Mouse (Mus musculus) left cerebral cortex, adult 2 months (tissue): ENCODE data around the gene Olfr465-ps1. TPM values are rescaled to one million over a fixed set of nuclear protein-coding genes. Genes with fewer than 3 reads are reported as not detected.
A peak's percentile ranks its signal among the peaks of the same experiment; 100 is the strongest.

Experiments
- DNase-seq, 2 experiments: peaks; one replicate each; pipeline ENCODE4 v3.0.0; 2021 to 2022; ENCODE audit warnings: low spot score in 2 of 2, mixed read lengths in 1 of 2; ENCODE audit errors: extremely low spot score in 1 of 2
- H3K27ac ChIP-seq: fragments of 200-600 bp; 2 replicates; pipeline ENCODE4 v1.8.1; 2022
- H3K4me3 ChIP-seq: fragments of 200-600 bp; 2 replicates; pipeline ENCODE4 v1.8.1; 2022
- CTCF ChIP-seq: fragments of 200-600 bp; IDR thresholded peaks from 2 replicates; pipeline ENCODE4 v1.8.1; 2022; ENCODE audit warnings: antibody characterized with exemption, mild to moderate bottlenecking, moderate library complexity
- intact Hi-C: fragments of 180-260 bp; cut with DNase I; formaldehyde crosslinking; loops from one replicate; pipeline ENCODE4 v1.15.1; 2025
- total RNA-seq, 2 experiments: library from RNA; stranded (reverse); gene quantifications; 2 replicates each; pipeline ENCODE4 v1.2.3; 2021

Gene Olfr465-ps1
- total RNA-seq, 2 experiments from 2014 or later: not detected

GRCm38 (mm10) chr13:65174102-65174501 lies 36.2 kb downstream of the Olfr465-ps1 start:
- intact Hi-C loops: loop anchor here (10.0 kb wide), 1 partner anchor 131 kb away; no protein-coding TSS in a partner anchor
- no peak for DNase-seq
- no peak for TF ChIP-seq CTCF
- Histone ChIP-seq H3K4me3 (no peak overlapping the region), H3K27ac (no peak overlapping the region)

DNA sequence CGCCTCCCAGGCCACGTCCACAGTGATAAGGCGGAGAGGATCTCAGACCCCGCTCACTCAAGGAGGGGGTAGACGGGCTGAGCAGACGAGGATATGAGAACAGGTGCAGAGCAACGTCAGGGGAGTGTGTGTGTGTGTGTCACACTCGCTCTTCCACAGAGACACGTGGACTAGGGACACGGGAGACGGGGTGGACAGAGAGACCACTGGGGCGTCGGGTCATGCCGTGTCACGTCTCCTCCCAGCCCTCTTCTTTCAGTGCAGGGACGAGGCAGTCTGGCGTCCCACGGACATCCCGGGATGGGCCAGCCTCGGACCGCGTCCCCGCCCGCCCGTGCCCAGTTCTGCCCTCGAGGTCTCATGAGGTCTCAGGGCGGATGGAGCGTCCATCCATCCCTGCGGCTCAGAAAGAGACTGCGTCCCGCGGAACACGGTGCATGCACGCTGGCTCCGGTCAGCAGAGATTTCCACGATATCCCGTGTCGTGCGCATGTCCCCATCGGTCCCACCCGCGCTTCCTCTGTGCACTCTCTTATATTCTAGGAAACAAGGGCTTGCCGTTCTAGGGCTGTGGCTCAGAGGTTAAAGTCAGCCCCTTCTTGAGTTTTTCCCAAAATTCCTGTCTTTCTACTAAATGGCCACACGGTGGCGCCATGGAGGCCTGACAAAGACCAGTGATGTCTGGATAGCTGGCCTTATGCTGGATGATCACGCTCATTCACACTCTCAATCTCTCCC lies 38.0 kb downstream of the Olfr465-ps1 start:
- Histone ChIP-seq H3K4me3 (peak overlapping the region; percentile 27; the same call in 1 of the 2 replicates), H3K27ac (no peak overlapping the region)
- DNase-seq: peak; percentile 8 to 11
- peak; percentile 66 for TF ChIP-seq CTCF
- intact Hi-C loops: loop anchor here (10.0 kb wide), 1 partner anchor 129 kb away; no protein-coding TSS in a partner anchor

GRCm38 (mm10) chr13:65176472-65177091 lies 38.7 kb downstream of the Olfr465-ps1 start:
- no peak for TF ChIP-seq CTCF
- DNase-seq: no peak
- Histone ChIP-seq H3K27ac (no peak overlapping the region), H3K4me3 (no peak overlapping the region)
- intact Hi-C loops: loop anchor here (10.0 kb wide), 1 partner anchor 128 kb away; no protein-coding TSS in a partner anchor

Other genes starting within 250 kb of the Olfr465-ps1 start
- 1 to 10 TPM; 4.8 to 8.3 TPM for gene Cntnap3, start 234.1 kb upstream of the Olfr465-ps1 start, total RNA-seq
- gene Spata31, start 220.7 kb upstream of the Olfr465-ps1 start, total RNA-seq: not detected
- gene Spata31d1c, start 105.0 kb upstream of the Olfr465-ps1 start, total RNA-seq: not detected
- not detected for gene Prss47, start 85.3 kb upstream of the Olfr465-ps1 start, total RNA-seq
- gene Mfsd14b, start 25.1 kb upstream of the Olfr465-ps1 start, total RNA-seq: 10 to 100 TPM; 42.9 to 46.9 TPM
- not detected for gene Olfr466, start 12.2 kb downstream of the Olfr465-ps1 start, total RNA-seq
- gene Nlrp4f, start 67.9 kb downstream of the Olfr465-ps1 start, total RNA-seq: under 1 TPM; 0.25 to 0.72 TPM
- gene Gm10775, start 121.5 kb downstream of the Olfr465-ps1 start, total RNA-seq: under 1 TPM; 0.49 to 0.86 TPM
- 10 to 100 TPM; 62.6 to 70.3 TPM for gene Zfp369, start 140.7 kb downstream of the Olfr465-ps1 start, total RNA-seq